Mouse (Mus musculus) c-Kit-positive CD71-negative TER-119-negative erythroid progenitor cells, embryonic 14.5 days (primary cell): ENCODE measurements around the gene Gm21149.
A peak's percentile ranks its signal among the peaks of the same experiment; 100 is the strongest.
"Not testable (repeated sequence)": the region's sequence is repeated elsewhere in the genome, so short reads cannot be mapped to it uniquely, and the experiment has no call there.

Experiments used
- DNase-seq: peaks from one replicate; pipeline ENCODE4 v3.0.0-alpha.2; 2013; ENCODE audit warnings: low read depth

Gm21149 gene

DNA sequence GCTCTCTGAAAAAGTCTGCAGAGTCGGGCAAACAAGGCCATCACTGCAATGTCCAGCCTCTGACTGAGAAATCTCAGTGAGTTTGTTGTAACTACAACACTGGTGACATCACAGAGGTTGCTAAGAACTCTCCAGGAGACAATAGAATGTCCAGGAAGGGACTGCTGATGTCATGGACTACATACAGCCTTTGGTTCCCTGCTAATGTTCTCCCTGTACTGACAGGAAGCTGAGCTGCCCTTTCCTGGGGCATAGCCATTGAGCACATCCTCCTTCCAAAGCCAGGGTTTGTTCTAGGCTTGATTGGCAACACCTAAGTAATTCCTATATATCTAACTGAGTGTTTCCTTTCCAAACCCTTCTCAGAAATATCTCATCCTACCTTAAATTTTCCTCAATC is at the start of gene Gm21149:
Gene Gm21149, minus strand, starts transcription at position 101 of the 400 bp plus-strand sequence.
- DNase-seq, result not testable (repeated sequence)

GRCm38 (mm10) chr5:15522470-15522869 is 46.1 kb upstream of the Gm21149 start:
- not testable (repeated sequence) for DNase-seq

DNA sequence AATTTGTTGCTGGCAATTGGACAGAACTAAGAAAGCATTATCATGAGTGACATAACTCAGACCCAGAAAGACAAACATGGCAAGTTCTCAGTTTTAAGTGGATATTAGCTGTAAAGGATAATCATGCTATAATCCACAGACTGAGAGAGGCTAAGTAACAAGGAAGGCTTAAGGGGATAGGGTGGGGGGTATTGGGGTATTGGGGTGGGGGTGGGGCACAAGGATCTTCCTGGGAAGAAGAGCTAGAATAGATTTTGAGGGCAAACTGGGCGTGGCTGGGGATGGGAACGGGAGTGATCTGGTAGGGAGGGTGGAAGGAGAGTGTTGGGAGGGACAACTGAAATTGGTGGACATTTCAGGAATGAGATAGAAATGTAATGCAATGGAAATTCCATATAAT is 45.7 kb upstream of the Gm21149 start:
- not testable (repeated sequence) for DNase-seq

DNA sequence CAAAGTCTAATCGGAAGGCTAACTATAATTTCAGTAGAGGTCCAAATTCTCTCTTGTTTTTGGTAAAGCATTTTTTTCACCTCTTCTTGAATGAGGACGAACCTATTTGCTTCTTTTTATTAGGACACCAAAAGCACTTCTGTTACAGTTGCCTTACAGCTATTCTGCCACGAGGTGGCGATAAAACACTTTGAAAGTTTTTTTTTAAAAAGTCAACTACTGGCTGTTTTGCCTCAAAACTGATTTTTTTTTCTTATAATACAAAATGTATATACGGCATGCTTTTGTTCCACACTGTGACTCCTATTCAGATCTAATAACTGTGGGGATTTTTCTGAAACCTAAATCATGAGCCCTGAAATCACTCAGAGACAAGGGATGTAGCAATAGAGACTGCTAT is 44.1 kb upstream of the Gm21149 start:
- not testable (repeated sequence) for DNase-seq

- DNase-seq, result not testable (repeated sequence)
These were observed 40.8 kb upstream of the Gm21149 start for GRCm38 (mm10) chr5:15517150-15517549.

GRCm38 (mm10) chr5:15512236-15512635 is 35.9 kb upstream of the Gm21149 start:
- not testable (repeated sequence) for DNase-seq

GRCm38 (mm10) chr5:15509911-15510310 is 33.6 kb upstream of the Gm21149 start:
- not testable (repeated sequence) for DNase-seq

GRCm38 (mm10) chr5:15508460-15509451 is 32.4 kb upstream of the Gm21149 start:
- DNase-seq, result not testable (repeated sequence)

DNA sequence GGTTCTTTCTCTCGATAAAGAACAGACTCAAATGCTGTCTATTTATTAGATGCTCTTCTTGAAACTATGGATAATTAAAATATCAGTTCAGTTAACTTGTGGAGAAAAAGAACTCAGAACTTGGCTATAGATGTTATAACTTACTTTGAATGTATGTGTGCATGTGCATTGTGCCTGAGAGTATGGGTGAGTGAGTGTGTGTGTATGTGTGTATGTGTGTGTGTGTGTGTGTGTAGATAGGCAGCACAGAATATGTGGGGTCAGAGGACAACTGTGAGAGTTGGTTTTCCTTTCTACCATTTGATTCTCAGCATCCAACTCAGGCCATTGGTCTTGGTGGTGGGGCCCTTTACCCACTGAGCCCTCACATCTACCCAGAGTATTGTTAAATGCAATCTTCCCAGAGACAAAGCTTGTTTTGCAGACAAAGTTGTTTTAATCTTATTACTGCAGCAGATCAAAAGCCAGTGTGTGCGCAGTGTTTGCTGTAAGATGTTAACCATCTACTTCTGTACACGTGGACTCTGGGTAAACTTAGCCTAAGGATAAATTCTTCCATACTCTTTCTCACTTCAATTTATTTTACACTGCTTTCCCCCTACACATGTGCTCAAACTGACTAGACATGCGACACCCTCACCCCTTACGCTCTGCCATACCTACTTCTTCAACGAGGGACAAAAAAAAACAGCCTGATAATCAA is 31.6 kb upstream of the Gm21149 start:
- not testable (repeated sequence) for DNase-seq

DNA sequence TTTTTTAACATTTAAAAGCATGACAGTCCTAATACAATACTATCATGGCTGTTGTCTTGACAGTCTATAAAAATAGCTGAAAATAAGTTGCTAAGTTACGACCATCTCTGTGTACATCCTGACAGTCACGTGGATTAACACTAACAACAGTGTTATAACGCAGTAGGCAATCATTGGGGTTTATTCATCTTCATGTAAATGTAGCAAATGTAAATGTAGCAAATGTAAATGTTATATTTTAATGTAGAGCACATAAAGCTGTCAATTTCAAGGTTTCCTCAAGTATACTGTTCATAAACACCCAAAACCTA is 30.9 kb upstream of the Gm21149 start:
- no peak for DNase-seq

GRCm38 (mm10) chr5:15506575-15507308 is 30.4 kb upstream of the Gm21149 start:
- DNase-seq, result peak; percentile 26

- DNase-seq, result not testable (repeated sequence)
These were observed 22.6 kb upstream of the Gm21149 start for GRCm38 (mm10) chr5:15498774-15499400.

- DNase-seq, result not testable (repeated sequence)
These were observed 22.0 kb upstream of the Gm21149 start for GRCm38 (mm10) chr5:15498350-15498749.

DNA sequence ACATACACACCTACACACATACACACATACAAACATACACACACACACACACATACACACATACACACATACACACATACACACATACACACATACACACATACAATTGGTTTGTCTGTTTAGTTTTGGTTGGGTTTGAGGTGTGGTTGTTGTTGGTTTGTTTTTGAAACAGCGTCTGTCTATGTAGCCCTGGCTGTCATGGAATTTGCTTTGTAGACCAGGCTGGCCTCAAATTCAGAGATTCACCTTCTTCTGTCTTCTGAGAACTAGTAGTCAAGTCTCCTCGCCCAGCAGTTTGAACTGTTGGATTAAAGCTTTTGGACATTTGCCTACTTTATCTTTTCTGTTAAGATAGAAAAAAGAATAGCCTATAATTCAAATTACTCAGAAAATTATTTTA is 14.6 kb upstream of the Gm21149 start:
- not testable (repeated sequence) for DNase-seq

- no peak for DNase-seq
These were observed 12.4 kb upstream of the Gm21149 start for GRCm38 (mm10) chr5:15488743-15489142.

GRCm38 (mm10) chr5:15484616-15485015 is 8.3 kb upstream of the Gm21149 start:
- not testable (repeated sequence) for DNase-seq

DNA sequence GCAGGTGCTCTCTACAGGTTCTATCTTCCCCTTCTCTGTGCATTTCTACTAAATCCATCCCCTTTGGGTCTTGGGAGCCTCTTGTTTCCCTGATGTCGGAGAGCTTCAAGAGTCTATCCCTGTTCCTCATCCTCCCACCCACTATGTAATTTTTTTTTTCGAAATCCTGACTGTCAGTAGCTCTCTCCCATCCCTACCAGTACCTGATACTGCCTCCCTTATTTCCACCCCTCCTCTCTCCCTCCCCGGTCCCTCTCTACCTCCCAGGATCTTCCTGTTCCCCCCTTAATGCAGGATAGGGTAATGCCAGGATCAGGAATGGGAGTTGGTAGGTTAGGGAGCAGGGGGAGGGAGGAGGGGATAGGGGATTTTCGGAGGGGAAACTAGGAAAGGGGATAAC is 7.3 kb upstream of the Gm21149 start:
- DNase-seq, result not testable (repeated sequence)

GRCm38 (mm10) chr5:15482815-15483214 is 6.5 kb upstream of the Gm21149 start:
- DNase-seq, result not testable (repeated sequence)

- not testable (repeated sequence) for DNase-seq
These were observed 6.2 kb downstream of the Gm21149 start for GRCm38 (mm10) chr5:15470141-15470540.

DNA sequence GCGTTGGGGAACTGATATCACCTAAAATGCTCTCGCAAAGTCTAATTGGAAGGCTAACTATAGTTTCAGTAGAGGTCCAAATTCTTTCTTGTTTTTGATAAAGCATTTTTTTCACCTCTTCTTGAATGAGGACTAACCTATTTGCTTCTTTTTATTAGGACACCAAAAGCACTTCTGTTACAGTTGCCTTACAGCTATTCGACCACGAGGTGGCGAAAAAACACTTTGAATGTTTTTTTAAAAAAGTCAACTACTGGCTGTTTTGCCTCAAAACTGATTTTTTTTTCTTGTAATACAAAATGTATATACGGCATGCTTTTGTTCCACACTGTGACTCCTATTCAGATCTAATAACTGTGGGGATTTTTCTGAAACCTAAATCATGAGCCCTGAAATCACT is 8.6 kb downstream of the Gm21149 start:
- DNase-seq, result not testable (repeated sequence)

GRCm38 (mm10) chr5:15466218-15466617 is 10.1 kb downstream of the Gm21149 start:
- not testable (repeated sequence) for DNase-seq

DNA sequence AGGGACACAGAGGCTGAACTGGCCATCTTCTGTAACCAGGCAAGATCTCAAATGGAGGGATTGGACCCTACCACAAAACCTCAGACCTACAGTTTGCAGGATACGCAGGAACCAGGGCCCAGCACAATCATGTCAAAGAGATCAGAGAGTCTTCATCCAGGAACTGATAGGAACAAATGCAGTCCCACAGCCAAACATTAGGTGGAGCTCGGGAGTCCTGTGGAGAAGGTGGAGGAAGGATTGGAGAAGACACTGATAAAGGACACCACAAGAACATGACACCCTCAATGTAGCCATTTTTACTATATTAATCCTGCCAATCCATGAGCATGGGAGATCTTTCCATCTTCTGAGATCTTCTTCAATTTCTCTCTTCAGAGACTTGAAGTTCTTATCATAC is 12.8 kb downstream of the Gm21149 start:
- not testable (repeated sequence) for DNase-seq
